Mouse (Mus musculus) MEL (cell line): ENCODE measurements around the gene Abcc6. TPM values are rescaled to one million over a fixed set of nuclear protein-coding genes. Genes with fewer than 3 reads are reported as not detected.

Source experiments
- DNase-seq: peaks from one replicate; pipeline ENCODE4 v3.0.0; 2011; ENCODE audit warnings: low read depth, low spot score
- H3K27ac ChIP-seq: 2 replicates; pipeline ENCODE4 v1.5.1; 2012; ENCODE audit warnings: low read depth, mild to moderate bottlenecking, control low read depth, low read length, moderate library complexity; ENCODE audit not compliant: control insufficient read depth
- H3K27me3 ChIP-seq, 2 experiments: fragments of 150-350 bp in 1 of 2; sonication (generic) in 1 of 2; 2 replicates each; pipeline ENCODE4 v1.6.1; 2012; ENCODE audit warnings: low read length in 2 of 2, mild to moderate bottlenecking in 2 of 2, improper control_type of control experiment in 1 of 2, moderate library complexity in 1 of 2; ENCODE audit not compliant: insufficient read depth in 2 of 2, control insufficient read depth in 1 of 2
- H3K36me3 ChIP-seq, 2 experiments: 2 replicates each; pipeline ENCODE4 v1.6.1; 2012 to 2014; ENCODE audit warnings: low read length in 2 of 2, improper control_type of control experiment in 1 of 2, inconsistent platforms in 1 of 2, mild to moderate bottlenecking in 1 of 2; ENCODE audit not compliant: insufficient read depth in 2 of 2, control insufficient read depth in 1 of 2
- H3K4me1 ChIP-seq, 2 experiments: fragments of 150-350 bp in 1 of 2; sonication (generic) in 1 of 2; 2 replicates each; pipeline ENCODE4 v1.6.1; 2012; ENCODE audit warnings: low read length in 2 of 2, improper control_type of control experiment in 1 of 2, mild to moderate bottlenecking in 1 of 2; ENCODE audit not compliant: insufficient read depth in 2 of 2, control insufficient read depth in 1 of 2
- H3K4me3 ChIP-seq, 2 experiments: fragments of 150-350 bp in 1 of 2; sonication (generic) in 1 of 2; 2 replicates each; pipeline ENCODE4 v1.5.1; 2012; ENCODE audit warnings: low read depth in 2 of 2, low read length in 2 of 2, mild to moderate bottlenecking in 2 of 2, moderate library complexity in 2 of 2, control low read depth in 1 of 2, improper control_type of control experiment in 1 of 2; ENCODE audit not compliant: control insufficient read depth in 1 of 2, insufficient read depth in 1 of 2
- H3K79me2 ChIP-seq: 2 replicates; pipeline ENCODE4 v1.6.1; 2012; ENCODE audit warnings: mild to moderate bottlenecking, low read length, moderate library complexity; ENCODE audit not compliant: control insufficient read depth, poor library complexity, insufficient read depth
- H3K9ac ChIP-seq: 2 replicates; pipeline ENCODE4 v1.6.1; 2012; ENCODE audit warnings: low read depth, mild to moderate bottlenecking, control low read depth, low read length, moderate library complexity; ENCODE audit not compliant: control insufficient read depth, poor library complexity, severe bottlenecking
- H3K9me3 ChIP-seq: fragments of 150-350 bp; sonication (generic); replicated peaks from 2 replicates; pipeline ENCODE4 v1.6.1; 2012; ENCODE audit warnings: mild to moderate bottlenecking, low read length, improper control_type of control experiment, moderate library complexity; ENCODE audit not compliant: insufficient read depth
- BHLHE40 ChIP-seq: IDR thresholded peaks from 2 replicates; pipeline ENCODE4 v1.6.1; 2012; ENCODE audit warnings: low read depth, mild to moderate bottlenecking, inconsistent platforms, low read length, improper control_type of control experiment, borderline replicate concordance
- CHD1 ChIP-seq: IDR thresholded peaks from 2 replicates; pipeline ENCODE4 v1.6.1; 2012; ENCODE audit warnings: low read depth, mild to moderate bottlenecking, inconsistent platforms, low read length, improper control_type of control experiment
- CHD2 ChIP-seq: IDR thresholded peaks from 2 replicates; pipeline ENCODE4 v1.6.1; 2011; ENCODE audit warnings: low read length, improper control_type of control experiment
- CTCF ChIP-seq, 3 experiments: IDR thresholded peaks in 2 of 3; conservative IDR thresholded peaks in 1 of 3; 2 replicates each; pipeline ENCODE4 v1.5.1; 2011 to 2012; ENCODE audit warnings: low read length in 3 of 3, low read depth in 2 of 3, mild to moderate bottlenecking in 2 of 3, improper control_type of control experiment in 1 of 3, inconsistent platforms in 1 of 3, mixed read lengths in 1 of 3, moderate library complexity in 1 of 3; ENCODE audit not compliant: control insufficient read depth in 1 of 3, insufficient read depth in 1 of 3, poor library complexity in 1 of 3, severe bottlenecking in 1 of 3
- E2F4 ChIP-seq: IDR thresholded peaks from 2 replicates; pipeline ENCODE4 v1.6.1; 2011; ENCODE audit warnings: low read depth, low read length, improper control_type of control experiment, borderline replicate concordance
- ELF1 ChIP-seq: IDR thresholded peaks from 2 replicates; pipeline ENCODE4 v1.6.1; 2014; ENCODE audit warnings: low read depth, mild to moderate bottlenecking, inconsistent platforms, low read length, improper control_type of control experiment, moderate library complexity
- EP300 ChIP-seq, 2 experiments: IDR thresholded peaks; 2 replicates each; pipeline ENCODE4 v1.6.1; 2011; ENCODE audit warnings: improper control_type of control experiment in 2 of 2, low read length in 2 of 2, low read depth in 1 of 2, mild to moderate bottlenecking in 1 of 2
- ETS1 ChIP-seq: IDR thresholded peaks from 2 replicates; pipeline ENCODE4 v1.6.1; 2012; ENCODE audit warnings: low read depth, mild to moderate bottlenecking, inconsistent platforms, low read length, improper control_type of control experiment, moderate library complexity
- GABPA ChIP-seq: IDR thresholded peaks from 2 replicates; pipeline ENCODE4 v1.6.1; 2012; ENCODE audit warnings: low read depth, mild to moderate bottlenecking, inconsistent platforms, low read length, improper control_type of control experiment, moderate library complexity
- GATA1 ChIP-seq: IDR thresholded peaks from 2 replicates; pipeline ENCODE4 v1.6.1; 2011; ENCODE audit warnings: low read depth, low read length, improper control_type of control experiment
- HCFC1 ChIP-seq: IDR thresholded peaks from 2 replicates; pipeline ENCODE4 v1.6.1; 2012; ENCODE audit warnings: low read depth, mild to moderate bottlenecking, inconsistent platforms, low read length, improper control_type of control experiment, moderate library complexity
- JUND ChIP-seq: IDR thresholded peaks from 2 replicates; pipeline ENCODE4 v1.6.1; 2011; ENCODE audit warnings: low read depth, mild to moderate bottlenecking, improper control_type of control experiment, low read length
- KAT2A ChIP-seq: conservative IDR thresholded peaks from 2 replicates; pipeline ENCODE4 v1.6.1; 2012; ENCODE audit warnings: low read depth, low read length, improper control_type of control experiment, inconsistent platforms
- MAFK ChIP-seq: IDR thresholded peaks from 2 replicates; pipeline ENCODE4 v1.6.1; 2011; ENCODE audit warnings: low read depth, mild to moderate bottlenecking, low read length, improper control_type of control experiment, borderline replicate concordance
- MAX ChIP-seq: IDR thresholded peaks from 2 replicates; pipeline ENCODE4 v1.6.1; 2011; ENCODE audit warnings: low read length, improper control_type of control experiment
- MAZ ChIP-seq: IDR thresholded peaks from 2 replicates; pipeline ENCODE4 v1.6.1; 2012; ENCODE audit warnings: low read depth, mild to moderate bottlenecking, inconsistent platforms, low read length, improper control_type of control experiment
- MEF2A ChIP-seq: IDR thresholded peaks from 2 replicates; pipeline ENCODE4 v1.6.1; 2014; ENCODE audit warnings: low read depth, mild to moderate bottlenecking, inconsistent platforms, low read length, improper control_type of control experiment; ENCODE audit not compliant: poor library complexity, insufficient replicate concordance, severe bottlenecking; ENCODE audit errors: extremely low read depth
- MXI1 ChIP-seq: IDR thresholded peaks from 2 replicates; pipeline ENCODE4 v1.6.1; 2011; ENCODE audit warnings: mild to moderate bottlenecking, low read depth, low read length, improper control_type of control experiment
- MYB ChIP-seq: IDR thresholded peaks from 2 replicates; pipeline ENCODE4 v1.6.1; 2011; ENCODE audit warnings: mild to moderate bottlenecking, low read depth, low read length, improper control_type of control experiment
- NELFE ChIP-seq: IDR thresholded peaks from 2 replicates; pipeline ENCODE4 v1.6.1; 2011; ENCODE audit warnings: low read depth, low read length, improper control_type of control experiment
- NRF1 ChIP-seq: IDR thresholded peaks from 2 replicates; pipeline ENCODE4 v1.6.1; 2014; ENCODE audit warnings: low read depth, mild to moderate bottlenecking, inconsistent platforms, low read length, improper control_type of control experiment, moderate library complexity; ENCODE audit not compliant: poor library complexity, insufficient read depth, severe bottlenecking
- POLR2A ChIP-seq, 2 experiments: IDR thresholded peaks; 2 replicates each; pipeline ENCODE4 v1.6.1; 2011 to 2012; ENCODE audit warnings: low read length in 2 of 2, mild to moderate bottlenecking in 2 of 2, control low read depth in 1 of 2, improper control_type of control experiment in 1 of 2, low read depth in 1 of 2, moderate library complexity in 1 of 2; ENCODE audit not compliant: control insufficient read depth in 1 of 2, insufficient read depth in 1 of 2, poor library complexity in 1 of 2
- POLR2AphosphoS2 ChIP-seq: IDR thresholded peaks from 2 replicates; pipeline ENCODE4 v1.6.1; 2011; ENCODE audit warnings: low read length, improper control_type of control experiment
- POLR2AphosphoS5 ChIP-seq: IDR thresholded peaks from 2 replicates; pipeline ENCODE4 v1.6.1; 2012; ENCODE audit warnings: low read depth, borderline replicate concordance, mild to moderate bottlenecking, inconsistent platforms, low read length, moderate library complexity, mixed read lengths
- RAD21 ChIP-seq: IDR thresholded peaks from 2 replicates; pipeline ENCODE4 v1.6.1; 2011; ENCODE audit warnings: mild to moderate bottlenecking, low read depth, low read length, improper control_type of control experiment
- RCOR1 ChIP-seq: IDR thresholded peaks from 2 replicates; pipeline ENCODE4 v1.6.1; 2012; ENCODE audit warnings: low read depth, mild to moderate bottlenecking, inconsistent platforms, low read length, improper control_type of control experiment
- SIN3A ChIP-seq: IDR thresholded peaks from 2 replicates; pipeline ENCODE4 v1.6.1; 2012; ENCODE audit warnings: low read length, improper control_type of control experiment, inconsistent platforms
- SMC3 ChIP-seq: IDR thresholded peaks from 2 replicates; pipeline ENCODE4 v1.6.1; 2011; ENCODE audit warnings: low read depth, low read length, improper control_type of control experiment
- TAL1 ChIP-seq: IDR thresholded peaks from 2 replicates; pipeline ENCODE4 v1.6.1; 2012; ENCODE audit warnings: mild to moderate bottlenecking, inconsistent platforms, low read length, moderate library complexity, mixed read lengths
- TBP ChIP-seq: IDR thresholded peaks from 2 replicates; pipeline ENCODE4 v1.8.0; 2011; ENCODE audit warnings: low read depth, low read length, improper control_type of control experiment
- TCF12 ChIP-seq: IDR thresholded peaks from 2 replicates; pipeline ENCODE4 v1.6.1; 2014; ENCODE audit warnings: low read depth, mild to moderate bottlenecking, inconsistent platforms, low read length, improper control_type of control experiment, moderate library complexity
- UBTF ChIP-seq: IDR thresholded peaks from 2 replicates; pipeline ENCODE4 v1.6.1; 2012; ENCODE audit warnings: low read depth, mild to moderate bottlenecking, inconsistent platforms, low read length, improper control_type of control experiment, moderate library complexity, borderline replicate concordance; ENCODE audit not compliant: insufficient read depth
- USF1 ChIP-seq: IDR thresholded peaks from 2 replicates; pipeline ENCODE4 v1.6.1; 2014; ENCODE audit warnings: low read depth, mild to moderate bottlenecking, inconsistent platforms, low read length, improper control_type of control experiment, moderate library complexity
- USF2 ChIP-seq, 2 experiments: IDR thresholded peaks; 2 replicates each; pipeline ENCODE4 v1.6.1; 2011 to 2012; ENCODE audit warnings: improper control_type of control experiment in 2 of 2, low read length in 2 of 2, borderline replicate concordance in 1 of 2, inconsistent platforms in 1 of 2, low read depth in 1 of 2, mild to moderate bottlenecking in 1 of 2; ENCODE audit not compliant: insufficient read depth in 1 of 2
- ZC3H11A ChIP-seq: IDR thresholded peaks from 2 replicates; pipeline ENCODE4 v1.6.1; 2012; ENCODE audit warnings: low read depth, mild to moderate bottlenecking, inconsistent platforms, low read length, improper control_type of control experiment
- ZKSCAN1 ChIP-seq: IDR thresholded peaks from 2 replicates; pipeline ENCODE4 v1.6.1; 2012; ENCODE audit warnings: low read depth, mild to moderate bottlenecking, inconsistent platforms, low read length, improper control_type of control experiment, moderate library complexity
- ZMIZ1 ChIP-seq: IDR thresholded peaks from 2 replicates; pipeline ENCODE4 v1.6.1; 2012; ENCODE audit warnings: low read depth, mild to moderate bottlenecking, inconsistent platforms, low read length, improper control_type of control experiment, moderate library complexity
- ZNF384 ChIP-seq: IDR thresholded peaks from 2 replicates; pipeline ENCODE4 v1.6.1; 2012; ENCODE audit warnings: low read depth, mild to moderate bottlenecking, inconsistent platforms, low read length, improper control_type of control experiment
- polyA plus RNA-seq, 2 experiments: library from polyadenylated mRNA; stranded (reverse) in 1 of 2; unstranded in 1 of 2; fragments of >175 nt in 1 of 2; fragments of >200 nt in 1 of 2; gene quantifications; 2 replicates each; pipeline versions ENCODE4 v1.2.1 to v1.2.4; 2012; ENCODE audit warnings: low replicate concordance in 2 of 2, low read depth in 1 of 2; ENCODE audit not compliant: insufficient read length in 2 of 2, insufficient read depth in 1 of 2, missing spikeins in 1 of 2
- total RNA-seq: library from RNA; depleted of rRNA; stranded (reverse); fragments of 300-350 nt; gene quantifications from 2 replicates; pipeline ENCODE4 v1.2.3, GENCODE M21; 2012

The Abcc6 gene
- total and polyA plus RNA-seq, 3 experiments: 0.04 to 0.12 TPM; not detected in 1

- H3K9me3 ChIP-seq: no peaks in the 10 kb centered on the region
- no peak overlapping the region for H3K4me3 ChIP-seq
- peak; percentile 85 for DNase-seq
- peaks cover 2 to 14% of the 10 kb centered on the region in 2 experiments for H3K4me1 ChIP-seq
- H3K27ac ChIP-seq: peak overlapping the region; percentile 34
- no peaks in the 10 kb centered on the region; the same call in 1 of the 2 replicates for H3K79me2 ChIP-seq
- no peak overlapping the region for H3K9ac ChIP-seq
- H3K27me3 ChIP-seq: no peaks in the 10 kb centered on the region
- peaks cover 16 to 17% of the 10 kb centered on the region in 2 experiments for H3K36me3 ChIP-seq
- no peak for TF ChIP-seq TBP
- no peak for TF ChIP-seq E2F4
- no peak for TF ChIP-seq SMC3
- TF ChIP-seq POLR2A (IDR thresholded peaks at IDR 0.05; ENCODE audit: control insufficient read depth in 1 of 2, insufficient read depth in 1 of 2, low read depth in 1 of 2, low read length in 2 of 2, poor library complexity in 1 of 2): no peak
- no peak for TF ChIP-seq RAD21
- TF ChIP-seq RCOR1: no peak
- peak; percentile 54; the same call in 1 of the 2 replicates for TF ChIP-seq MAZ
- no peak for TF ChIP-seq ZKSCAN1
- TF ChIP-seq ZNF384: no peak
- peak; percentile 68 for TF ChIP-seq MAX
- TF ChIP-seq ZMIZ1: no peak
- no peak for TF ChIP-seq ZC3H11A
- no peak for TF ChIP-seq NELFE
- peak; percentile 67; the same call in 1 of the 2 replicates for TF ChIP-seq MAFK
- no peak for TF ChIP-seq CTCF (IDR thresholded peaks at IDR 0.05 in 2 of 3, conservative IDR thresholded peaks at IDR 0.05 in 1 of 3; ENCODE audit: control insufficient read depth in 1 of 3, insufficient read depth in 1 of 3, low read depth in 2 of 3, low read length in 3 of 3, poor library complexity in 1 of 3, severe bottlenecking in 1 of 3)
- TF ChIP-seq HCFC1: 0 out of 2 replicates have a peak, but pooled peaks have one; percentile 26
- peak; percentile 96 for TF ChIP-seq ETS1
- peak; percentile 72 for TF ChIP-seq SIN3A
- peak; percentile 89 for TF ChIP-seq GATA1
- TF ChIP-seq MEF2A: no peak
- TF ChIP-seq TCF12: peak; percentile 77
- no peak for TF ChIP-seq POLR2AphosphoS5
- 0 out of 2 replicates have a peak, but pooled peaks have one; percentile 30 for TF ChIP-seq MYB
- peak; percentile 69 for TF ChIP-seq BHLHE40
- TF ChIP-seq MXI1: peak; percentile 62; the same call in 1 of the 2 replicates
- TF ChIP-seq TAL1: peak; percentile 84
- TF ChIP-seq POLR2AphosphoS2: no peak
- TF ChIP-seq EP300 (IDR thresholded peaks at IDR 0.05; ENCODE audit: low read depth in 1 of 2, low read length in 2 of 2): peak; percentile 75 to 88
- no peak for TF ChIP-seq CHD1
- TF ChIP-seq USF1: no peak
- no peak for TF ChIP-seq NRF1
- TF ChIP-seq UBTF: no peak
- TF ChIP-seq CHD2: no peak
- TF ChIP-seq USF2 (IDR thresholded peaks at IDR 0.05; ENCODE audit: borderline replicate concordance in 1 of 2, insufficient read depth in 1 of 2, low read depth in 1 of 2, low read length in 2 of 2): no peak
- no peak for TF ChIP-seq ELF1
- TF ChIP-seq GABPA: no peak
- TF ChIP-seq JUND: no peak
- no peak for TF ChIP-seq KAT2A
Observed at GRCm38 (mm10) chr7:46045882-46046281, 15.8 kb upstream of the Abcc6 start.
